Mouse (Mus musculus): Measurements from ENCODE around the gene Etfb.
A peak's percentile ranks its signal among the peaks of the same experiment; 100 is the strongest.

The Etfb gene

DNA sequence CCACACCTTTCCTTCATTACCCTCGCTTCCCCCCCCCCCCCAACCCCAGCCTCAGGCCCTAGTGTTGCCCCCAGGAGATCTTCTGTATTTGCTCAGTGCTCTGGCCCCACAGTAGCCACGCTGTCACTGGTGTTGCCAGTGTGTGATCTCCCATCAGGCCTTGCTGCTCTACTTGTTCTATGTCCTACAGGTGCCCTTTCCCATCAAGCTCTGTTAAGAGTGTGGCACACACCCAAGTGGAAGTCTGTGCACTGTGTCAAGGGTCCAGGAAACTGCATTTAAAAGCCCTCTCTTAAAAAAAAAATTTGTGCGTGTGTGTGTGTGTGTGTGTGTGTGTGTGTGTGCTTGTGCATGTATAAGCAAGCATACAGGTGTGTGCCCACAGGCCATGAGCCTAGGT, 4.4 kb downstream of the Etfb start:
- no peak for DNase-seq (ENCODE audit: low read depth in 2 of 2, low spot score in 2 of 2)

GRCm38 (mm10) chr7:43449811-43450210, 5.9 kb downstream of the Etfb start:
- DNase-seq (ENCODE audit: low read depth in 2 of 2, low spot score in 2 of 2), result no peak

DNA sequence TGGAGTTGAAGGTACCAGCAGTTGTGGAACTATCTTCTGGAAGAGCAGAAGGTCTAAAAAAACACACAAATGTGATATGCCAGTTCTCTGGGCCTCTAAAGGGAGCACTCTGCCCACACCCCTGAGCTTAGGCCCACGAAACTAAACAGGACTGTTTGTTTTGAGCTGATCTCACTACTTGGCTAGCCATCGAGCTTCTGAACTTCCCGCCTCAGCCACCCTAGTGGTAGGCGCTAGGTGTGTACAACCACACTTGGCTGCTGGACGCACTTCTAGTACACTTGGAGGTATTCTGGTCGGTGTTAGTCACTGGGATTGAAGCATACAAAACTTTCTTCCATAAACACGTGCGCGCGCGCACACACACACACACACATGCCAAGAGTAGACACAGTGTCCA, 7.8 kb downstream of the Etfb start:
- DNase-seq (ENCODE audit: low read depth in 2 of 2, low spot score in 2 of 2), result no peak

- DNase-seq (ENCODE audit: low read depth in 2 of 2, low spot score in 2 of 2), result peak; percentile 46 to 59
These were observed 8.7 kb downstream of the Etfb start for GRCm38 (mm10) chr7:43452609-43453008.

- DNase-seq (ENCODE audit: low read depth in 2 of 2, low spot score in 2 of 2), result no peak
These were observed 9.9 kb downstream of the Etfb start for GRCm38 (mm10) chr7:43453599-43454355.

- DNase-seq (ENCODE audit: low read depth in 2 of 2, low spot score in 2 of 2), result no peak
These were observed 10.5 kb downstream of the Etfb start for GRCm38 (mm10) chr7:43454371-43454770.

DNA sequence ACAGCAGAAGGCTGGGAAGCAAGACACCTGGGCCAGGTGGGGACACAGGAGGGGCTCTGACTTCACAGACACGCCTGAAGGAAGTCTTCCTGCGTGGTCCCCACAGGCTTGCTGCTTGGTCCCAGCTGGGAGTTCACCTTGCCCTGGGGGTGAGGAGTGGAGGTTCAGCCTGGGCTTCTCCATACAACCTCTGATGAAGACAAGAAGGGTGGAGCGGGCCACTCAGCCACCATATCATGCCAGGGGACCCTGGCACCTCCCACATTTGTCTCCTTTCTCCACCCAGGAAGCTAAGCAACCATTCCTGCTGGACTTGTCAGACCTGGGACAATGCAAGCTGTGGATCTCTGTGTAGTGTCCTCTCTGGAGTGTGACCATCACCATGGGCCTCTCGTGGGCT, 19.0 kb downstream of the Etfb start, which contains the start of gene Vsig10l:
Vsig10l (plus strand) TSS at position 301 of the 400 bp plus-strand sequence.
- no peak for DNase-seq (ENCODE audit: low read depth in 2 of 2, low spot score in 2 of 2)

- no peak for DNase-seq (ENCODE audit: low read depth in 2 of 2, low spot score in 2 of 2)
These were observed 20.1 kb downstream of the Etfb start for GRCm38 (mm10) chr7:43463976-43464375.

DNA sequence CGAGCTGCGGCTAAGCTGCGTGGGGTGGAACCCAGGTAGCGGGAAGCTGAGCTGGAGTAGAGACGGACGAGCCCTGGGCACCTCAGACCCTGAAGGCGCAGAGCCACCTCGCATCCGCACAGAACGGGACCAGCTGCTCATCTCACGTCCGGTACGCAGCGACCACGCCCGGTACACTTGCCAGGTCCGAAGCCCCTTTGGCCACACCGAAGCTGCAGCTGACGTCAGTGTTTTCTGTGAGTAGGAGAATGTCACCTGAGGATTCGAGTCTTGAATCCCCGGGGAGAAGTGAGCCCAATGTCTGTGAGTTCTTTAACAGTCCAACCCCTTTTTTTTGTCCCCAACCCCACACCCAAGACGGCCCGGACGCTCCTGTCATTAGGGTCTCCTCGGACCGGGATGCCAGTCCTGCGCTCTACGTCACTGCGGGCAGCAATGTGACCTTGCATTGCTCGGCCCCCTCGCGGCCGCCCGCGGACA, 21.0 kb downstream of the Etfb start:
- peak in 1 of 2 experiments; percentile 7 for DNase-seq (ENCODE audit: low read depth in 2 of 2, low spot score in 2 of 2)

GRCm38 (mm10) chr7:43465344-43466098, 21.6 kb downstream of the Etfb start:
- peak; percentile 78 to 87 for DNase-seq (ENCODE audit: low read depth in 2 of 2, low spot score in 2 of 2)

DNA sequence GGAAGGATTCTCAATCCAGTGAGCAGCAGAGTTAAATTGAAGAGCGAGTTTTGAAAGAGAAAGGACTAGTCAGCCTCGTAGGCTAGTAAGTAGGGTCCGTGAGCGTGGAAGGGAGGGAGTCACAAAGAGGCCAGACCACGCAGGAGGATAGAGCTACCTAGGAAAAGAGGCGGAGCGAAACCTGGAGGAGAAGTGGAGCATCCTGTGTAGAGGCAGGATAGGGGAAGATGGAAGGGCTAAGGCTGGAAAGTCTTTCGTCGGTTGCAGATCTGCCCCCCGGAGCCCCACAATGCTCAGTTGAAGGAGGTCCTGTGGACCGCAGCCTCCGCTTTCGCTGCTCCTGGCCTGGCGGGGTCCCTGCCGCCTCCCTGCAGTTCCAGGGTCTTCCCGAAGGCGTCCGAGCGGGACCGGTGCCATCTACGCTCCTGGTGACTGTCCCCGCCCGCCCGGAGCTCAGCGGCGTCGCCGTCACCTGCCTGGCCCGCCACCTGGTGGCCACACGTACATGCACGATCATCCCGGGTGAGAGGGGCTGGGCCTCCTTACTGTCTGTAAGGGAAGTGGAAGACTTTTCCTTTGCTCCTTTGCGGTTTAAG, 22.3 kb downstream of the Etfb start:
- DNase-seq (ENCODE audit: low read depth in 2 of 2, low spot score in 2 of 2), result peak; percentile 79 to 82

DNA sequence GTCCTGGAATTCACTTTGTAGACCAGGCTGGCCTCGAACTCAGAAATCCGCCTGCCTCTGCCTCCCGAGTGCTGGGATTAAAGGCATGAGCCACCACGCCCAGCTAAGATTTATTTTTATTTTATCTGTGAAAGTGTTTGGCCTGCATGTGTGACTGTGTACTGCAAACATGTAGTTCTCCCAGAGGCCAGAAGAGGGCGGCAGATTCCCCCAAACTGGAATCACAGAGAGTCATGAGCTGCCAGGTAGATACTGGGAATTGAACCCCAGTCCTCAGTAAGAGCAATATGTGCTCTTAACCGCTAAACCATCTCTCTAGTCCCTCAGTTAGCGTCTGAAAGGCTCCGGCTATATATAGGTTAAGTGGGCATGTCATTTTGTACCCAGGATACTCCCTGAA, 26.5 kb downstream of the Etfb start:
- DNase-seq (ENCODE audit: low read depth in 2 of 2, low spot score in 2 of 2), result peak; percentile 40 to 57

DNA sequence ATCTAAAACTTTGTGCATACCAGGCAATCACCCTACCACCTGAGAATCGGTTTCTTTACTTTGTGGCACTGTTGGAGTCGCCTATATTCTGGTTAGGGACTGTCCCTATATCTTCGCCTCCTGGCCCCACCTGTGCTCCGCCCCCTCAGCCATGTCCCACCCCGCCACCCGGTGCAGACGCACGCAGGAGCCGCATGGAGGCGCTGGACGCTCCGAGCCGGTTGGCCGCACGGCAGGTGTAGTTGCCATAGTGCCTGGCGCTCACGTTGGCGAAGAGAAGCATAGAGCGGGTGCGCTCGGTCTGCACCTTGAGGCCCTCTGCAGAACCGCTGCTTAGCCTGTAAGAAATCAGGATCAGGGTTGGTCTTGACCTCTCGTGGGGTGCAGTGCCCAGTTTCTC, 31.8 kb downstream of the Etfb start:
- peak; percentile 21 to 35 for DNase-seq (ENCODE audit: low read depth in 2 of 2, low spot score in 2 of 2)

DNA sequence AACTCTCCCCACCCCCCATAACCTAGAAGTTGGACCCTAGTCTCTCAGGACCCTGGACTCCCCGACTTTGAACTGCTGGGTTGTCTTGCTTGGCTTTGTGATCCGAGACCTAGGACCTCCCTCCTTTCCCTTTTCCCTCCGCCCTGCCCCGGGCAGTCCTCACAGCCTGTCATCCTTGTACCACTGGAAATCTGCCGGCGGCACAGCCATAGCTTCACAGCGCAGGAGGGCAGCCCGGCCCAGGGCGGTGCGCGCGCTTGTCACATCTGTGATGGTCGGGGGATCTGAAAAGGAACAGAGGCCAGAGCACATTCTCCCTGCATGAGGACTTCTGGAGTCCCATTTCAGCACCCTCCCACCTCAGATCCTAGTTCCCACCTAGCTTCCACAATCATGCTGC, 32.5 kb downstream of the Etfb start:
- no peak for DNase-seq (ENCODE audit: low read depth in 2 of 2, low spot score in 2 of 2)

GRCm38 (mm10) chr7:43481191-43481590, 37.3 kb downstream of the Etfb start:
- DNase-seq (ENCODE audit: low read depth in 2 of 2, low spot score in 2 of 2), result no peak

- no peak for DNase-seq (ENCODE audit: low read depth in 2 of 2, low spot score in 2 of 2)
These were observed 38.3 kb downstream of the Etfb start for GRCm38 (mm10) chr7:43482090-43482716.

DNA sequence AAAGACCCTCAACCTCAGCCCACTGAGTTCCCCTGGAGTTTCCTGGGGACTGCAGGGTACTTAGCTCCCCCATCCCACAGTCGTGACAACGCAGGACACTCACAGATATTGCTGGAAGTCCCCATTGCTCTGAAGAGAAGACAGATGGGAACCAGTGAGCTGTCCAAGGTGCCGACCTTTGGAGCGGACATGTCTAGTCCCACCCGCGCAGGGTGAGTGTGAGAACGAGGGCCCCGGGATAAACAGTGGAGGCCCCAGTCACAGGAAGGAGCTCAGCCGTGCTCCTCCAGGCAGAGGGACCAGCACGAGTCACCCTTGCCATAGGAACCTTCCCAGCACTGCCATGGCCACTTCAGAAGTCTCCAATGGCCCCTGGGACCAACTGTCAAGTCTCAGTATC, 39.4 kb downstream of the Etfb start:
- DNase-seq (ENCODE audit: low read depth in 2 of 2, low spot score in 2 of 2), result no peak

- no peak for DNase-seq (ENCODE audit: low read depth in 2 of 2, low spot score in 2 of 2)
These were observed 44.8 kb downstream of the Etfb start for GRCm38 (mm10) chr7:43488646-43489045.

DNA sequence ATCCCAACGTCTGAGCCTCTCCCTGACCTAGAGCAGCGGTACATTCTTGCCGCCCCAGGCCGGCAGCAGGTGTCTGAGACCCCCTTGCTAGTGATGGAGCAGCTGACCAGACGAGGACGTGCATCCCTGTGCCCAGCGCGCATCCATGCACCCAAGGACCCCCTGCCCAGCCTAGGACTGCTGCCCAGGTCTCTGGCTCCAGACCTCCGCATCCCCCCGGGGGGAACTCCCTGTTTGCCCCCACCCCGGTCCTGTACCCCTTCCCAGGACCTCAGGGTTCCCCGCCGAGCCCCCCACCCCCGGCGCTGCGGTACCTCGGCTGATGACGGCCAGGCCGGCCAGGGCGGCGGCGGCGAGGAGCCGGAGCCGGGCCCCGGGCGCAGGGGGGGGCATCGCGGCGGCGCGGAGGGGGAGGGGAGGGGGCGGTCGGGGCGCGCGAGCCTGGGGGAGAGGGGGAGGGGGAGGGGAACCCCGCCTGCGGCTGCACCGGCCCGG, 45.8 kb downstream of the Etfb start, which contains the start of gene Iglon5:
Iglon5 (minus strand) TSS at position 445 of the 495 bp plus-strand sequence.
- no peak for DNase-seq (ENCODE audit: low read depth in 2 of 2, low spot score in 2 of 2)

DNA sequence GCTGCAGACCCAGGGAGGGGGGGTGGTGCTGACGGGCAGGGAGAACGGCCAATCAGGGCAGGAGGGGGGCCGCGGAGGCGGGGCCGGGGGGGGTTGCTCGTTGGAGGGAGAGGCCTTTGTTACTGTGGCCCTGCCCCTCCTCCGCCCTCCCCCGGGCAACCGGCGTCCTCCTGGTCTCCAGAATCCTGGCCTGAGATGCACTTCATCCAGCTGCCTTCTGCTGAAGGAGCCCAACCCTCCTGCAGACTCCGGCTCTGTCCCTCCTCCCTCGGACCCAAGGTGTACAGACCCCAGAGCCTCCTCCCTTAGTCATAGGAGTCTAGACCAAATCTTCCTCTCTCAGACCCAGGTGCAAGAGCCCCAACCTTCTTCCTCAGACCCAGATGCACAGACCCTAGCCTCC, 46.3 kb downstream of the Etfb start:
- no peak for DNase-seq (ENCODE audit: low read depth in 2 of 2, low spot score in 2 of 2)

GRCm38 (mm10) chr7:43490861-43491260, 47.0 kb downstream of the Etfb start:
- no peak for DNase-seq (ENCODE audit: low read depth in 2 of 2, low spot score in 2 of 2)
